Mouse (Mus musculus) monocyte, adult 5-6 weeks (primary cell): ENCODE results near the gene Surf4. TPM values are rescaled to one million over a fixed set of nuclear protein-coding genes. Genes with fewer than 3 reads are reported as not detected.
A peak's percentile ranks its signal among the peaks of the same experiment; 100 is the strongest.

Experiments used
- ATAC-seq: fragments of 153-309, 156-312 bp; replicated peaks from 2 replicates; pipeline ENCODE4 v1.8.0; 2017; ENCODE audit warnings: mild to moderate bottlenecking; ENCODE audit not compliant: low TSS enrichment, insufficient number of reproducible peaks, severe bottlenecking, poor library complexity, low FRiP score
- total RNA-seq: library from RNA; stranded (forward); fragments of 200-1000, 200-491, 200-594 nt; gene quantifications from 3 replicates; pipeline ENCODE4 v1.2.3, GENCODE M21; 2017

Surf4 gene
- 69.0 to 90.1 TPM (median 80.5 TPM) in 3 replicates for total RNA-seq

DNA sequence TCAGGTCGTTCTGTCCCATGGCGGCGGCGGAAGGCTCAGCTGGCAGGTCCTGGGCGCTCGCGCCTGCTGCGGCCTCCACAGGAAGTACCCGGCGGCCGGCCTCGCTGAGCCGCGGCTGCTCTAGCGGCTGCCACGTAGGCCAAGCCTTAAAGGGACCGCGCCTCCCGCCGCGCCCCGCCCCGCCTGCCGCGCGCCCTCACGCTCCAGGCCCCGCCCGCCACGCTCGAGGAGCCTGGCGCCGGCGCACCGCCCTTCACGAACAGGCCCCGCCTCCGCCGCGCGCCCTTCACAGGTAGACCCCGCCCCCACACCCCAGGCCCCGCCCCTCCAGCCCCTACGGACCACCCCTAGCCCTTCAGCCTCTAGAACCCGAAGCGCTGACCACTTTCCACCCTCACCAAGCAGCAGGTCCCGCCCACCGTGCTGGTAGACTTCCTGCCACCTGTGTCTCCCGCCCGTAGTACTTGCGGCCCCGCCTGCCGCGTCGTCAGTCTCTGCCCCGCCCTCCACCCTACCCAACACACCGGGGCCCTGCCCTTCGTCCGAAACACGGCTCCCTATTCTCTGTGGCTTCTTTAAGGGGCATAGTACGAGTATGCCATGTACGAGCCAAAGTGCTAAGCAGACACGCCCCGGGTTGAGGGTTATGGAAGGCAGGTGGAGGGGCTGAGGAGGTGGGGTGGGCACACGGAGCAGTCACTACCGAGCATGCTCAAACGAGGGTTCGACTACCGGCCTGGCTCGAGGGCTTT, at the start of gene Surf4, which contains the start of gene Stkld1:
TSS of gene Surf4 (minus strand) at position 625 of the 752 bp plus-strand sequence.
TSS of gene Stkld1 (plus strand) at position 744 of the 752 bp plus-strand sequence.
- peak; percentile 75 for ATAC-seq

GRCm38 (mm10) chr2:26980361-26980760, 46.6 kb upstream of the Surf4 start:
- no peak for ATAC-seq

- ATAC-seq = peak; percentile 64
These were observed 40.2 kb upstream of the Surf4 start for GRCm38 (mm10) chr2:26973960-26974359.

DNA sequence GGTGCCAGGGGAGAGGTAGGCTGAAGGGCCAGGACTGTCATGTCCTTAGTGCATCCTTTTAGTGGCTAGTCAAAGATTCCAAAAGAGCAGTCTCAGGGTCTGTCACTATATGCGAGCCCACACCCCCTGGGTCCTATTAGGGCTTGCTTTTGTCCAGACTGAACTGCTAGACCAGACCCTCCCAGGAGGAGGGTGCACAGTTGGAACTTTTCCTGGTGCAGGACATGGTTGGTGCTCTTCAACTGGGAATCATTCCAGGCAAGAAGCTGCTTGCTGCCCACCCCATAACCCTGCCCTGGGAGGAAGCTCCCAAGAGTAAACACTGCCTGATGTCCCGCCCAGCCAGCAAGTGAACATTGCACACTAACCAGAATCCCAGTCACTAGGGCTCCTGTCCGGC, 39.4 kb upstream of the Surf4 start, which contains the start of gene Adamts13:
TSS of gene Adamts13 (plus strand) at position 301 of the 400 bp plus-strand sequence.
- no peak for ATAC-seq

GRCm38 (mm10) chr2:26967262-26967661, 33.5 kb upstream of the Surf4 start:
- ATAC-seq = no peak

DNA sequence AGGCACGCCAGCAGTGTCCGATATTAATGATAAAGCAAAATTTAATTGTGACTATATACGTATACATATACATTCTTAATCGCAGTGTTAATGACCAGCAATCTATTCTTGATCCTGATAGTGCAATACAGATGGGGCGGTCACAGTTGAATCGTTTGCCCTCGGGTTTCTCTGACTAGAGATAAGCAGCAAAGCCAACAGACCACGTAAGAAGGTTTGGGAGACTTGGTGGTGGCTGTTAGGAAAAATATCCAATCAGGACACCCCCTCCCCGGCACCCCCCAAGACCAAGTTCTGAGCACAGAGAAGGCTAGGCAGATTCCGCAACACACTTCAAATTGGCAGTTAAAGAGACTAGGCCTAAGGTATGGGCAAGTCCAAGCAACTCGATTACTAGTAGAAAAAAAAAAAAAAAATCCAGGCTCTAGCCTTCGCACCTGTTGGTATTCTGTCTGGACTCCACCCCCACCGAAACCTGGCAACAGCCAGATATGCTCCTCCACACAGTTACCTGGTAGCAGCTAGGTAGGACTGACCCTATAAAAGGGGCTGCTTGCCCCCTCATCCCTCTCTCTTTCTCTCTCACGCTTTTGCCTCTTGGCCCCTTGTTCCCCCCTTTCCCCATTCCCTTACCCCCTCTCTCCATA, 31.1 kb upstream of the Surf4 start:
- no peak for ATAC-seq

GRCm38 (mm10) chr2:26963923-26964723, 30.4 kb upstream of the Surf4 start, which contains the start of gene Rexo4:
Gene Rexo4, minus strand, starts transcription at chr2:26964386.
- ATAC-seq = peak; percentile 94

DNA sequence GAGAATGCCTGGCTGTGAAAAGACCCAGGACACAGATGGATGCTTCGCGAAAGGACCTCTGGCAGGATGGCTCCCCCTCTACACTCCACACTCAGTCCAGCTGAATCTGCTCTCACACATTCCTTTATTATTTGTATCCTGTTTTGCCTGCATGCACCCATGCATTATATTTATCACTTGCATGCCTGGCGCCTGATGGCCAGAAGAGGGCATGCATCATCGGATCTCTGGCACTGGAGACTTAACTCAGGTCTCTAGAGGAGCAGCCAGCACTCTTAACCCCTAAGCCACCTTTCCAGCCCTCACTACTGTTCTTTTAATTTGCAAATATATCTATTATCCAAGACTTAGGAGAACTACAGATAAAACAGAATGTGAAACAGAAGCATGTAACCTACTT, 27.0 kb upstream of the Surf4 start:
- no peak for ATAC-seq

DNA sequence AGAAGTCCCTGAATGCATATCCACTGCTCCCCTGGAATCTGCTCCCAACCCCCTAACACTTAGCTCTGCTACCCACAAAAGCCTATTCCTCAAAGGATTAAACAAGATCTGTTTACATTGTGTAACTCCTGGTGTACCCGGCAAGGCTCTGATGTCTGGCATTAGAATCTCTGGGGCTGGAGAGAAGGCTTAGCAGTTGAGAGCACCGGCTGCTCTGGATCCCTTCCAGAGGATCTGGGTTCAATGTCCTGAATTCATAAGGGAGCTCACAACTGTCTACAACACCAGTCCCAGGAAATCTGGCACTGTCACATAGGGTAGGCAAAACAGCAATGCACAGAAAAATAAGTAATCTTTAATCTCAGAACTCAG, 23.7 kb upstream of the Surf4 start:
- no peak for ATAC-seq

GRCm38 (mm10) chr2:26956811-26957487, 23.2 kb upstream of the Surf4 start:
- no peak for ATAC-seq

DNA sequence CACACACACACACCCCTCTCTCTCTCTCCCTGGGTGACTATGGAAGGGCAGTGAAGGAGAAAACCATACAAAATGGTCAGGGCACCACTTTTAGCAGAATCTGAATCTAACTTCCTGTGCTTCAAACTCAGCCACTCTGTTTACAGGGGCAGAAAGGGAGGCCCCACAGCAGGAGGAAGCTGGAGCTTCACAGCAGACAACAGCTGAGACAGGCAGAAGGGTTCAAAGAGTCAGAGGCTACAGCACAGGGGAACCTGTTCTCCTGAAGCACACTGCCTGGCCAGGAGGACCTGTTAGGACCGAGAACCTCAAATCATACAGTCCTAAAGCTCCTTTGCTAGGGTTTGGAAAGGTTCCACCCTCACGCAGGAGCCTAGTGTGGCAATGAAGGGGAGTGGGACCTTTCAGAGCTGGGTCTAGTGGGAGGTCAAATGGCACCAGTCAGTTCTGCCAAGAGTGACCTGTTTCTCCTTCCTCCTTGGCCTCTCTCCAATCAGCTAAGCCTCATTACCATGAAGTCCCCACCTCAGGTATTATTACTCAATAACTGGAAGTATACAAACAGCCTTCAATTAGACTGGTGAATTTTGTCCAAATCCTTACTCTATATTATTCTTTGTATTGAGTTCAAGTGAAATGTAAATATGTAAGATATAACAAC, 21.1 kb upstream of the Surf4 start:
- no peak for ATAC-seq

DNA sequence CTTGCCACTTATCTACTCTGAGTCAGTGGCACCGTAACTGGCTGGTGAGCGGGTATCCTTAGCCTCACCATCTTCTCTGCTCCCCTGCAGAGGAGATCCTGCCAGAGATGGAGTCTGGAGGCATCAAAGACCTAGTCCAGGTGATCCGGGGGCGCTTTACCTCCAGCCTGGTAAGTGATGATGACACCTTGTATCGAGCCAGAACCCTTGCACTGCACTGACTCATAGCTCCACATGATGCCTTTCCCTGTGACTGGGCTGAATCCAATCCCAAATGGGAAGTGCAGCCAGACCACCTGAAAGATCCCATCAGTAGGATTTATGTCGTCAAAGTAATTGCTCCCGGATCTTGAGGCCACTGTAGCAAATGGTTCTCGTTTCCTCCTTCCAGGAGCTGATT, 19.1 kb upstream of the Surf4 start:
- no peak for ATAC-seq

- no peak for ATAC-seq
These were observed 18.5 kb upstream of the Surf4 start for GRCm38 (mm10) chr2:26952193-26952592.

- no peak for ATAC-seq
These were observed 17.7 kb upstream of the Surf4 start for GRCm38 (mm10) chr2:26951346-26951905.

GRCm38 (mm10) chr2:26950411-26950810, 16.7 kb upstream of the Surf4 start:
- no peak for ATAC-seq

GRCm38 (mm10) chr2:26943253-26943652, 9.5 kb upstream of the Surf4 start:
- no peak for ATAC-seq

DNA sequence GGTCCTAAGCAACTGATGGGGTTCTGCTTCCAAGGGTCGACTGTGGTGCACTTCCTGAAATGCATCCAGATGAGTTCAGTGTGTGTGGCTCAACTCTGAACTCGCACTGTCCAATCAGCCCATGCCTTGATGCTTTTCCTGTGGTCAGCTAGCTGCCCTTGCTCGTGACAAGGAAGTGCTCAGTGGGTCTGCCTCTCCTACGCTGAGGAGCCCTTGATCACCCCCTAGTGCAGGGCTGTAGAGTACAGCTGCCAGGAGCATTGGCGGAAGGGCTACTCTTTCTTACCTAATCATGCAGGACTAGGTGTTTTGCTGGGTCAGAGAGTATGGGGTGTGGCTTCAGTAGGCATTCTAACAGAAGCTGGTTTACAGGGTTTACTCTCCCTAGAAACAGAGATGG, 7.8 kb upstream of the Surf4 start:
- ATAC-seq = peak; percentile 78

DNA sequence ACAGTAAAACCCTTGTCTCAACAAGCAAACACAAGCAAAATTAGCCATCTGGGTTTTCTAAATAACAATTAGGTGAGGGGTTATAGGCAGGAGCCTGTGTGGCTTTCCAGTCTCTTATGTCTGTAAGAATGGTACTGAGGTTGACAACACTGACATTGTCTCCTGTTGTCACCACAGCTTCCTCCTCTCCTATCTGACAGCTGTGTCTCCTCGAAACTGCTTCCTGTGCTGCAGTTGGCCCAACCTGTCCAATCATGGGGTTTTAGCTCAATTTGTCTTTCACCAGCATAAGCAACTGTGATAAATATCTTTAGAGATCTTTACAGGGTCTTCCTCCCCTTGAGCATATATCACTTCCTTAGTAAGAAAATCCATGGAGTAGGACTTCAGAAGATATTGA, 2.7 kb upstream of the Surf4 start:
- ATAC-seq = no peak
